Mouse (Mus musculus) erythroblast, embryonic 14.5 days (primary cell): ENCODE measurements around the gene Cpne7.

Experiments used
- GATA1 ChIP-seq: IDR thresholded peaks from 2 replicates; pipeline ENCODE4 v1.6.1; 2012; ENCODE audit warnings: low read length, inconsistent platforms, mixed read lengths
- TAL1 ChIP-seq: IDR thresholded peaks from 3 replicates; pipeline ENCODE4 v1.6.1; 2012; ENCODE audit warnings: low read length, inconsistent platforms, mixed read lengths

- TF ChIP-seq GATA1 (no peak), TAL1 (no peak)
Observed at GRCm38 (mm10) chr8:123083610-123084009, 33.6 kb upstream of the Cpne7 start.
